Mouse (Mus musculus) gastrocnemius, postnatal 25 days (tissue): ENCODE results near the gene Ube4a. TPM values are rescaled to one million over a fixed set of nuclear protein-coding genes. Genes with fewer than 3 reads are reported as not detected.

Experiments
- DNase-seq: peaks from one replicate; pipeline ENCODE4 v3.0.0; 2022
- total RNA-seq, 2 experiments: library from RNA; stranded (reverse); gene quantifications; 1 replicate in 1 of 2; 2 replicates in 1 of 2; pipeline ENCODE4 v1.2.3; 2021

Gene Ube4a
- total RNA-seq, 2 experiments from 2014 or later: 32.9 to 35.5 TPM

DNA sequence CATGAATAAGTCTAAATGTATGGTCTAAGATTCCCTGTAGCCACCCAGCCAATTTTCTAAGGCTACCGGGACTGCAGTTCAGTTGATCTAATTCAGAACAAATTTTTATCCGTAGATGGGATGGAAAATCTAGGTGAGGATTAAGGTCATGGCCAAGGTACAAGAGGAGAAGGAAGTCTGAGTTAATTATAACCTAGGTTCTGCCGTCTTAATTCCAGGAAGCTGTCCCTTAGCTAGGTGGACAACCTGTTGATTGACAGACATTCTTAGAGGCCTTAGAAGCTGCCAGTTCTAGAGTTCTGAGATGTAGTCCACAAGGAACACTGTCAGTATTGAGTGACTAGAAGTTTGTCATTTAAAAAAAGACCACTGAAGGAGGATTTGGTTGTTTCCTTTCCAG, 65.7 kb downstream of the Ube4a start:
- no peak for DNase-seq

DNA sequence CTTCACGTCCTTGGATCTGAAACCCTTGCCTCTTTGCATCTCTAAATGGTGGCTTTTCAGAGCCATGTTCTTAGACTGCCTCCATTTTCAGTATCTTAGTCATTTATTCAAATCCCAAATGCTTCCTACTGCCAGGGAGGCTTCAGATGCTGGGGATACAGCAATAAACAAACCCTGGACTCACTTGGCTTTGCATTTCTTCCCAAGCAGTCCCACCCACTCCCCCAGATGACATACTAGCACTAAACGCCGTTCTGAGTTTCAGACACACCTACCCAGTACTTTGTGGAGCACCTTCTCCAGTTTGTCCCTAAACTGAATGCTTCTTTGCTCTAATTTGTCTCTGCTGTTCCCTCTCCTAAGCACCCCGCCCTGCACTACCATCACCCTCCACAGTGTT, 68.4 kb downstream of the Ube4a start:
- DNase-seq: no peak

DNA sequence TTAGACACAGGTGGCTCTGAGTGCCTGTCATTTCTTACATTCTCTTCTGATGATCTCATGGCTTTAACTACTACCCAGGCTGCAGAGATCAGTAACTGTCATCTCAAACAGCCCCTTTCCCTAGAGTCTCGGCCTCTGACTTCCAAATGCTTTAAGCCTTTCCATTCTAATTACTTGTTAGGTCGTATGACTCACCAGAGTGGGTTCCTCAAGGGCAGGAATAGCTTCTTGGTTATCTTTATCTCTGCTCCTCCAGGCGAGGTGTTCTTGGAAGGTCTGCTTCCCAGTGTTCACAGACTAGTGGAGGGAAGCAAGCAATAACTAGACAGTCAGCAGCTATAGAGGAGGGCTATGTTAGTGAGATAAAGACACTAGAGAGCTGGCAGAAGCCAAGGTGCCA, 72.7 kb downstream of the Ube4a start:
- DNase-seq: no peak

DNA sequence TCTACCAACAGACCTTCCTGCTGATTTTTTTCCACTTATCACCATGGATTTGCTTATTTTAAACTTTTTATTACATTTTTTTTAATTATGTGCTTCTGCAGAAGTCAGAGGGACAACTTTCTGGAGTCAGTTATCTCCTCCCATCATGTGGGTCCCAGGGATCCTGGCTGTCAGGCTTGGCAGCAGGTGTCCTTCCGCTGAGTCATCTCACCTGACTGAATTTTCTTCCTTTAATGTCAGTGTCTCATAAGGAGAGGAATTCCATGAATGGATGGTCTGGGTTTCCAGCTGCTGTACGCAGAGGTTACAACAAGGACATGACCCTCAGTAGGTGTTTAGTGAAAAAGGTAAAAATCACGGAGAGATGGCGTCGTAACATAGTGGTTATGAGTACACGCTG, 74.2 kb downstream of the Ube4a start:
- no peak for DNase-seq

DNA sequence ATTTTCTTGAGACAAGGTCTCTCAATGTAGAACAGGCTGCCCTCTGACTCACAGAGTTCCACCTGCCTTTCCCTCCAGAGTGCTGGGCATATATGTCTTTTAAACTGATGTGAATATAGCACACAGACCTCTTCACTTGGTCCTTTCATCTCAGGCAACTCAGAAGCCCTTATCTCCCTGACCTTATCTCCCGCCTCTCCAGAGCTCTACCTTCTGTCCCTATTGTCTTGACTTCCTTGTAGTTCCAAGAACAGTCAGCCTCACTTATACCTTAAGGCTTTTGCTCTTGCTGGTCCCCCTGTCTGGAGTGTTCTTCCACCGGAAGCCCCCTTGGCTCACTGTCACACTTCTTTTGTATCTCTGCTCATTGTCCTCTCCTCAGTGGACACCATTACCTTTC, 75.3 kb downstream of the Ube4a start:
- no peak for DNase-seq

DNA sequence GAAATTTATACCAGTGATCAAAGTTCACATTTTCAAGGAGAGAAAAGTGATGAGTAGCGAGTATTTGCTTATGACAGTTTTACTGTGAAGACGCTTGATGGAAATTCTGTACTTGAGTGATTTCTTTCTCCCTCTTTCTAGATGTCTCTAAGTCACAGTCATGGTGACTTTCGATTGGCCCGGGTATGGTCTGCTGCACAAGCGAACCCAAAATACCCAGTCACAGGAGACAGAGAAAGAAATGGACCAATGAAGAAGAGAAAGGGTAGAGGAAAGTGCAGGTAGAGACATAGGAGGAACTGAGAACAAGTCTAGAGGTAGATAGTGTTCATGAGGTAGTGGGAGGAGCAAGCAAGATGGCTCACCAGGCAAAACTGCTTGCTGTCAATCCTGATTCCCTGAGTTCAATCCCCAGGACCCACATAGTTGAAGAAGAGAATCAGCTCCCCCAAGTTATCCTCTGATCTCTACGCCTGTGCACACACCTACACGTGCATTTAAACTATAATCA, 77.2 kb downstream of the Ube4a start:
- no peak for DNase-seq

DNA sequence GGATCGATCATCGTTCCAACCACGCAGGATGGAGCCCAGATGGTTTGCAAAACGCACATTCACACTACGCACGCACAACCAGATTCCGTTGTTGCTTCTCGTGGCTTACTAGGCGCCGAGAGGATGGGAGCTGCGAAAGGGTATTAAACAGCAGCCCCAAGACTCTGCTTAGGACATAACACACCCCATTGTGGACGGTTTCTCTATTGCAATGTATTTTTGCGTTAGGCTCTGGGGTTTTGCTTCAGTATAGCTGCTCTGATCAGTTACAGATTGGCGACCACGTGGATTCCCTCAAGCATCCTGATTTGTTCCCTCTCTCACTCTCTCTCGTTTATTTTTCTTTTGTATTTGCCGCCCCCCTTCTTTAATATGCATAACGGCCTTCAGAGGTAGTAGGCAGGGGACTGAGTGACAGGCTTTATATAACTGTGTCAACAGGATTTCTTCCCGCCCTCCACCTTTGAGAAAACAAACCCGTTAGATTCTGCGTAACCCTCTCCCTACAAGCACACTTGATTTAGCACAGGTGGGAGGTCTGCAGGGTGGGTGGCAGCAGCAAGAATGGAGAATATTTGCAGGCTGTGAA, 82.3 kb downstream of the Ube4a start:
- no peak for DNase-seq

DNA sequence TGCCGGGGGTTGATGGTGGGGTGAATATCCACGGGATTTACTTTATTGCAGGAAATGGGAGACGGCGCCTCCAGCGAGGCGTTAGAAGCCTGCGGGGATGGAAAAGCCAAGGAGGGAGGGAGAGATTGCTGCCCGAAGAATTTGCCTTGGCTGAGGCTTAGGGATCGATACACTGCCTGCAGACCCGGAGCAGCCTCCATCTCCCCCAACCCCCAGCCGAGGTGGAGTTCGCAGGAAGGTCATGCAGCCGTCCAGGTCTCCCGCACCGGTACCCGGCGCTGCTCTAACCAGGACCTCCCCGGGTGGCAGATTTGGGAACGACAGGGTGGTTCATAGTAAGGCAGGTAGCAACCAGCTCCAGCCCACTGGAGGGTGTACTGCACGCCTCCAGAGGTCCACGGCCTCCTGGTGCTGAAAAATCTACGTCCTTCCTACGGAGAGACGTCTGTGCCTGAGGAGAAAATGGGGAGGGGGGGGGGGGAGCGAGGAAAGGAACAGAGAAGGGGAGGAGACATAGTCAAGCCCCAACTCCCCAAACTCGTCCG, 82.9 kb downstream of the Ube4a start:
- peak; percentile 30 for DNase-seq

DNA sequence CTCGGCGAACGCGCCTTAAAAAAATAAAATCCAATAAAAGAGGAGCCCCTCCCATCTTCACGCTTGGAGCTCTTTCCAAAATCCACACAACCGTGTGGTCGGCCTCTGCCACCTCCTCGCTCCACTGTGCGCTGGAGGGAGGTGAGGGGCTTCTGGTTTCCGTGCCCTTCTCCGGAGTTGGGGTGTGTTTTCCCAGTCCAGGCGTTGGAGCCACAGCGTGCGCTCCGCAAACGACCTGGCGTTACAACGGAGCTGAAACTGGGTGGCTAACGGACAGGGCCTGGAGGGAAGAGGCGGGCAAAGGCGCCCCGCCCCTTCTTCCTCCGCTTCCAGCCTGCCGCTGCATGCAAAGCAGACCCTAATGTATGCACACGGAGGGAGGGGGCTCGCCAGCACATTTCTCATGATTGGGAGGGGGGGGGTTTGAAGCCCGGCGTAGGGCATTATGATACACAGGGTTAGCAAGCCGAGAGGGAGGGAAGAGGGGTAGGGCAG, 83.4 kb downstream of the Ube4a start:
- peak; percentile 73 for DNase-seq

DNA sequence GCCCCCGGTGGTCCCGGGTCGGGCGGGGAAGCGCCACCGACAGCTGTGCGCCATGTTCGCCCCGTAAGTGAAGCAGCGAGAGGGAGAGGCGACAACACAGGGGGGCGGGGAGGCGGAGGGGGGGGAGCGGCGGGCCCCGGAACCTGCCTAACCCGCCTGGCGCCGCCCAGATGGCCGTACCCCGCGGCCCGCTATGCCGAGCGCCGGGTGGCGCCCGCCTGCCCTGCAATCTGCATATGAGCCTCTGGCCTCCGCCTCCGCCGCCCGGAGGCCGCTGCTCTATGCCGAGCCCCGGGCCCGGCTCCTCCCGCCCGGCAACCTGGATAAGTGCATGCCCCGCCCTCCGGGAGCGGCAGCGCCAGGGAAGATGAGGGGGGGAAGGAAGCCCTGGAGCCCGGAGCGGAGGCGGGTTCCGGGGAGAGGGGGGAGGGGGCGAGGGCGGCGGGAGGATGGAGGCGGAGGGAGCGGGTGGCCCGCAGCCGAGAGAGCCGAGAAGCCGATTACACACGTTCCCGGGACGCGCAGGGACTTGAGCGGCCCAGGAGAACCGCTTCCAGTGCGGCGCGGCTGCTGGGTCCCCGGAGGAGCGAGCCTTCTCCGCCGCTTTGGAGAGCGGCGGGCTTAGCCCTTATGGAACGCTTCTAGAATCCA, 84.1 kb downstream of the Ube4a start, which contains the start of gene Kmt2a:
Gene Kmt2a, minus strand, starts transcription at position 76 of the 651 bp plus-strand sequence.
- DNase-seq: peak; percentile 99

DNA sequence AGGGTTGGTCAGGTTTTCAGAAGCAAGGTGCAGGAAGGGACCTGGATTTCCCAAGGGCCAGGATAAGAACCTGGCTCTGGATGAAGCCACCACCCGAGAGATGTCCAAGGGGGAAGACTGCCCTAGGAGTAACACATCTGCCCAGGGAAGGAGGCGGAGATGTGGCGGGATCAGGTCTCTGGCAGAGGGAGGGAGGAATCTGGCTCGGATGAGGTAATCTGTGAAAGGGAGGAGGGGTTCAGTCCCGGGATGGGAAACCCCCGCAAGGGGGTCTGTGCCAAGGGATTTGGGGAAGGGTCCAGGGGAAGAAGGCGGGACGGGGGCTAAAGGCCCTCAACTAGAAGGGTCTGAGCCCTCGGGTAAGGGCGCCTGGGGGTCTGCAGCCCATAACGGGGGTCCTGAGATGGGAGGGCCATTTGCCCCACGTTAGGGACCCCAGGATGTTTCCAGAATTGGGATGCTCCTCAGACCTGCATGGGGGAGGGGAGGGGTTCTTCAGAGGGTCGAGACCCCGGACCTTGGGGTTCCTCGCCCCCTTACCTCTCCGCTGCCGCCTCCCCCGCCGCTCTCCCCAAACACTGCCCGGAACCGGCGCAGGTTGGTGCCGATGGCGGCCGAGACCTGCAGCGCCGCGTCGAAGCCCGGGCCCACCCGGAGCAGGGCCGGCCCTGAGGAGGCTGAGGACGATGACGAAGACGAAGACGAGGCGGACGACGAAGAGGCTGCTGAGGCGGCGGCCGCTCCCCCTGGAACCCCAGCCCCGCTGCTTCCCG, 84.9 kb downstream of the Ube4a start:
- peak; percentile 20 for DNase-seq

DNA sequence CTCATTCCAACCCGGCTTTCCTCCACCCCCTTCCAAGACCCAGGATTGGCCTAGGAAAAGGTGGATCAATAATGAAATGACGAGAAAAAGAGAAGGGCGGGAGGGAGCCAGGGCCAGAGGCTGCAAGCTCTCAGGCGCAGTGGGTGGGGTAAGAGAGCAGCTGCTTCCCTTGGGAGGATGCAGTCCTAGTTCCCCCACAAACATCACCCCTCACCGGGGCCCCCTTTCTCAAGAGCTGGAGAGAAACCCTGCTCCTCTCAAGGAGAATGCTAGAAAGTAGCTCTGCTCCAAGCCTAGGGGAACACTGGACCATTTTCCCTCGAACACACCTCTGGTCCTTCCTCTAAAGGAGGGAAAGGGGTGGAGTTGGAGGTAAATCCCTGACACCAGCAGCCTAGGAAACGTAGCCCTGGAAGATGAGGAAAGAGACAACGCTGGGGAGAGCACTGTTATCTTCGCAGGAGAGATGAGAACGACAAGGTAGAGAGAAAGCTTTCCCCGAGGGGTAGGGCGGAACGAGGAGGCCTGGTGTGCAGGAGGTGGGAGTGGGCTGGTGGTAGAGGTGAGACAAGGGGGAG, 85.6 kb downstream of the Ube4a start:
- DNase-seq: peak; percentile 16

DNA sequence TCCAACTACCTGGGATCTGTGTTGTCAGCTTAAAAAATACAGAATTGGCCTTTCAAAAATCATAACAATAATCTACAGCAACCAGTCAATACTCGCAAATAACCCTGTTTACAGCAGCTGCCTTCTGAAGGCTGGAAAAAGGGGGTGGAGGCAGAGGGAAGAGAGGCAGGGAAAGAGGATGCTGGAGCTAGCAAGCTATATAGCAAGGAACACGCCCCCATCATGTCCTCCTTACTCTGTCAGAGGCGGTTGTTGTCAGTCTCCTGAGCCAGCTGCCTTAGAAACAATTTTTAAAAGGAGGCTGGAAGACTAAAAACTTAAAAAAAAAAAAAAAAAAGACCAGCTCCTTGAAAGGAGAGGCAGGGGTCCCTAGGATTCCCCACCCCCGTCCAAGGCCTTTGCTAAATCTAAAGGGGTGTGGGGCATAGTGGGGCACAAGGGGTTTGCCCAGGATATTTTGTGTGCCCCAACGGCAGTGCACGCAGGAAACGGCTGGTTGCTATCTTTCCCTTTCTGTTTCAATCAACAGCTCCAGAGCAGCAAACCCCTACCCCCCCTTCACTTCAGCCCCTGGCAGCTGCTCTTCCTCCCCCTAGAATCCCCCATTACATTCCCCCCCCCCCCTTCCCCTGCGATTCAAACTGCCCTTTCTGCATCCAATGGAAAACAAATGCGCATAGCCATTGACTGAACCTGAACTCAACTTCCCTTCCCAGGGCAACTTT, 86.5 kb downstream of the Ube4a start:
- DNase-seq: no peak

DNA sequence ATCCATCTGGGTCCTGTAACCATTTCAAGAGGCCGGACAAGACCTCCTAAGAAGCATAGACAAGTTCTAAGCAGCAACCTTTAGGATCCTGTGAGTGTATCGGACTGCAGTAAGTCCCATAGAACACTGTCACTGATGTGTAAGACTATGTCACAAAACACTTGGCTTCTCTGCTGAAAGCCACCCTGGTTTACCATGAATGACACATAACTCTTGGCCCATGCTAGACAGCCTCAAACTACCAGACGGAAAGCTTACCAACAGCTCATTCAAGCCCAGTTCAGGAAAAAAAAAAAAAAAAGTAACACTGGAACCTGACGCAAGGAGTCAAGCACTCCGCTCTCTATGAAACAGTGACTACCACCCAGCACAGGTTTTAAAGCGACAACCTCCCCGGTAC, 87.7 kb downstream of the Ube4a start:
- no peak for DNase-seq

DNA sequence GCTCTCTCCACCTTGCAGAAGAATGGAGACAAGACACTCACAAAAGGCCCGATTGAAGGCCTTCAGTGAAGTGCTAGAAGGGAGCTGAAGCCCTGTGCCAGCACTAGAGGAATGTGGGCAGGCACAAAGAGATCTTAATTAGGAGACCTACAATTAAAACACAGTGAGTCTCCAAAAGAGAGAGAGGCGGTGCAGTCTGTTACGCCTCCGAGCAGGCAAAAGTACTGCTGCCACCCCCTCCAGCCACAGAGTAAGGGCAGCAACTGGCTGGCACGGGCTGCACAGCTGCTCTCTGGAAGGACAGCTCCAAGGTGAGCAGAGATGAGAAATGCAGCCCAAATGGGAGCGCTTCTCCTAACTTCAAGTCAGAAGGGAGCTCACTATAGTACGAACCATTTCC, 89.9 kb downstream of the Ube4a start:
- no peak for DNase-seq

DNA sequence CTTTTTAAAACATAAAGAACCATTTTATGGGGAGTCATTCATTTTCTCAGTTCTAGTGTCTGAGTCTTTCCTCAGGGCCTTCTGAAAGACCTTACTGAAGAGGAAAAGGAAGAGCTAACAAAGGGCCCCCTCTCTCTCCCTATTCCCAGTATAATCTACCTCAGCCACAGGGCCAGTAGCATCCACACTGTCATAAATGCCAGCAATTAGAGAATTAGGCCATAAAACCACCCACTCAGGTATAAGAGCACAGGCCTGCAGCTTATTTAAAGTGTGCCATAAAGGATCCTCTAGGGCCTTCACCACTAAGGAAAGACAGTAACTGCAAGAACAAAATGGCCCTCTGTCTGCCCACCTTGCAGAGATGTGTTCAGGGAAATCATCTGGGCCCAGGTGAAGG, 91.2 kb downstream of the Ube4a start:
- DNase-seq: no peak

DNA sequence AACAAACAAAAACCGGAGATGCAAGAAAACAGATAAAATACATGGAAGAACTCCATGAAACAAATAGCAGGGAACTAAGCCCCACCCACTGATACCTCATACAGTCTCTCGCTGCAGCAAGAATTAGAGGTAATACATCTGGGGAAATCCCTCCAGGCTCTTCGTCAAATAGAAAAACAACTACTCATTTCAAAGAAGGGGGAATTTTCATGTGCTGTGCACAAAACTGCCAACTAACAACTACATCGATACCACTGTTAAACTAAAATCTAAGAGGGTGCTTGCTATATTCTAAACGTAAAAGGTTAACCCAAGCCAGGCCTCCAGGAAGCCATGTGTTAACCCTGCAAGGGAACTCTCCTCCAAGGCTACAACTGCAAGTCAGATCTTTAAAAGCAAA, 91.7 kb downstream of the Ube4a start:
- no peak for DNase-seq
